Mouse (Mus musculus) forebrain, embryonic 10.5 days (tissue): ENCODE results near the gene Olfr498. TPM values are rescaled to one million over a fixed set of nuclear protein-coding genes. Genes with fewer than 3 reads are reported as not detected.

Source experiments
- DNase-seq: peaks from one replicate; pipeline ENCODE4 v3.0.0-alpha.2; 2017; ENCODE audit warnings: low spot score; ENCODE audit errors: extremely low spot score
- H3K27ac ChIP-seq: fragments of 300-500 bp; sonication (generic); 2 replicates; pipeline ENCODE4 v1.5.1; 2016; ENCODE audit warnings: mild to moderate bottlenecking
- H3K27me3 ChIP-seq: fragments of 300-500 bp; sonication (generic); 2 replicates; pipeline ENCODE4 v1.6.1; 2016; ENCODE audit warnings: mild to moderate bottlenecking; ENCODE audit not compliant: poor library complexity, severe bottlenecking
- H3K36me3 ChIP-seq: fragments of 300-500 bp; sonication (generic); replicated peaks from 2 replicates; pipeline ENCODE4 v1.6.1; 2016; ENCODE audit warnings: mild to moderate bottlenecking, moderate library complexity
- H3K4me1 ChIP-seq: fragments of 300-500 bp; sonication (generic); 2 replicates; pipeline ENCODE4 v1.6.1; 2016
- H3K4me3 ChIP-seq: fragments of 300-500 bp; sonication (generic); 2 replicates; pipeline ENCODE4 v1.5.1; 2016; ENCODE audit warnings: mild to moderate bottlenecking, moderate library complexity
- H3K9me3 ChIP-seq: fragments of 300-500 bp; sonication (generic); 2 replicates; pipeline ENCODE4 v1.6.1; 2016; ENCODE audit warnings: mild to moderate bottlenecking, moderate library complexity
- WGBS: fragments of 180-500 bp; shearing (Covaris S2); methylation state at CpG from one replicate; pipeline ENCODE4 v1.1.7; 2016; 5-methylcytosine and 5-hydroxymethylcytosine counted together
- polyA plus RNA-seq: library from polyadenylated mRNA; unstranded; fragments of >200 nt; fragmentation: Nextera tagmentation; extraction: Ambion mirVana; gene quantifications from 2 replicates; pipeline ENCODE4 v1.2.1, GENCODE M21; 2016

The Olfr498 gene
- polyA plus RNA-seq = not detected in 2 replicates

- Histone ChIP-seq H3K36me3 (no peaks in the 10 kb centered on the region), H3K27ac (no peak within 1 kb of the TSS), H3K4me3 (no peak within 1 kb of the TSS), H3K9me3 (no peaks in the 10 kb centered on the region), H3K4me1 (no peaks in the 10 kb centered on the region), H3K27me3 (no peaks in the 10 kb centered on the region)
- WGBS = 83% methylated on average over 1 of the region's 1 CpGs
- no peak for DNase-seq
Measured at GRCm38 (mm10) chr7:108465026-108465425, at the start of gene Olfr498. Gene Olfr498 (plus strand): TSS chr7:108465326.

- 88% methylated on average over 2 of the region's 2 CpGs for WGBS
- Histone ChIP-seq H3K27me3 (no peaks in the 10 kb centered on the region), H3K4me3 (no peak within 1 kb of the TSS), H3K4me1 (no peaks in the 10 kb centered on the region), H3K9me3 (no peaks in the 10 kb centered on the region), H3K27ac (no peak within 1 kb of the TSS), H3K36me3 (no peaks in the 10 kb centered on the region)
- DNase-seq = no peak
Measured at GRCm38 (mm10) chr7:108420121-108420520, 45.0 kb upstream of the Olfr498 start, which contains the start of gene Olfr497. Gene Olfr497 (plus strand): TSS chr7:108420421.

Other genes starting within 250 kb of the Olfr498 start
- gene Olfr488, start 207.0 kb upstream of the Olfr498 start, polyA plus RNA-seq = not detected in 2 replicates
- gene Olfr490, start 176.4 kb upstream of the Olfr498 start, polyA plus RNA-seq = not detected in 2 replicates
- gene Olfr491, start 151.9 kb upstream of the Olfr498 start, polyA plus RNA-seq = not detected in 2 replicates
- gene Olfr492, start 141.7 kb upstream of the Olfr498 start, polyA plus RNA-seq = not detected in 2 replicates
- not detected in 2 replicates for gene Olfr493, start 118.3 kb upstream of the Olfr498 start, polyA plus RNA-seq
- not detected in 2 replicates for gene Olfr494, start 100.0 kb upstream of the Olfr498 start, polyA plus RNA-seq
- not detected in 2 replicates for gene Olfr495, start 72.2 kb upstream of the Olfr498 start, polyA plus RNA-seq
- gene Olfr497, start 44.9 kb upstream of the Olfr498 start, polyA plus RNA-seq = not detected in 2 replicates
- not detected in 2 replicates for gene Olfr502, start 59.7 kb downstream of the Olfr498 start, polyA plus RNA-seq
- not detected in 2 replicates for gene Olfr503, start 79.2 kb downstream of the Olfr498 start, polyA plus RNA-seq
- gene Olfr504, start 100.5 kb downstream of the Olfr498 start, polyA plus RNA-seq = not detected in 2 replicates
- not detected in 2 replicates for gene Olfr506, start 145.5 kb downstream of the Olfr498 start, polyA plus RNA-seq
- not detected in 2 replicates for gene Olfr507, start 156.5 kb downstream of the Olfr498 start, polyA plus RNA-seq
- not detected in 2 replicates for gene Olfr508, start 164.7 kb downstream of the Olfr498 start, polyA plus RNA-seq
- not detected in 2 replicates for gene Olfr509, start 186.6 kb downstream of the Olfr498 start, polyA plus RNA-seq
- not detected in 2 replicates for gene Olfr510, start 201.1 kb downstream of the Olfr498 start, polyA plus RNA-seq
- not detected in 2 replicates for gene Olfr512, start 248.0 kb downstream of the Olfr498 start, polyA plus RNA-seq